Mouse (Mus musculus) ES-E14 (cell line): ENCODE measurements around the gene Gabbr2. TPM values are rescaled to one million over a fixed set of nuclear protein-coding genes. Genes with fewer than 3 reads are reported as not detected.

ENCODE experiments used
- DNase-seq: peaks from one replicate; pipeline ENCODE4 v3.0.0-alpha.2; 2013; ENCODE audit warnings: low read depth, low spot score
- H3K27ac ChIP-seq: 2 replicates; pipeline ENCODE4 v1.5.1; 2012; ENCODE audit warnings: low read depth, mild to moderate bottlenecking, low read length, moderate library complexity, mixed read lengths; ENCODE audit not compliant: poor library complexity, insufficient read depth, severe bottlenecking
- H3K36me3 ChIP-seq: 2 replicates; pipeline ENCODE4 v1.6.1; 2012; ENCODE audit warnings: mild to moderate bottlenecking, low read length, moderate library complexity, mixed read lengths; ENCODE audit not compliant: control insufficient read depth, poor library complexity, insufficient read depth, severe bottlenecking
- H3K4me1 ChIP-seq, 2 experiments: fragments of 150-350 bp in 1 of 2; sonication (generic) in 1 of 2; 2 replicates each; pipeline ENCODE4 v1.6.1; 2012; ENCODE audit warnings: low read length in 2 of 2, mild to moderate bottlenecking in 1 of 2, mixed read lengths in 1 of 2; ENCODE audit not compliant: control insufficient read depth in 2 of 2, insufficient read depth in 2 of 2, poor library complexity in 1 of 2
- H3K4me3 ChIP-seq, 2 experiments: fragments of 150-350 bp in 1 of 2; sonication (generic) in 1 of 2; 2 replicates each; pipeline ENCODE4 v1.5.1; 2012; ENCODE audit warnings: low read length in 2 of 2, low read depth in 1 of 2, mild to moderate bottlenecking in 1 of 2, mixed read lengths in 1 of 2; ENCODE audit not compliant: insufficient read depth in 1 of 2, poor library complexity in 1 of 2, severe bottlenecking in 1 of 2
- H3K9ac ChIP-seq: 2 replicates; pipeline ENCODE4 v1.6.1; 2012; ENCODE audit warnings: low read depth, mild to moderate bottlenecking, low read length, mixed read lengths; ENCODE audit not compliant: poor library complexity, insufficient read depth, severe bottlenecking
- H3K9me3 ChIP-seq: fragments of 150-350 bp; sonication (generic); 2 replicates; pipeline ENCODE4 v1.6.1; 2012; ENCODE audit warnings: low read depth, mild to moderate bottlenecking, low read length; ENCODE audit not compliant: control insufficient read depth, insufficient read depth
- CHD2 ChIP-seq: IDR thresholded peaks from 2 replicates; pipeline ENCODE4 v1.6.1; 2014; ENCODE audit warnings: mild to moderate bottlenecking, low read depth, low read length, inconsistent platforms
- HCFC1 ChIP-seq: IDR thresholded peaks from 2 replicates; pipeline ENCODE4 v1.6.1; 2012; ENCODE audit warnings: low read length, inconsistent platforms, borderline replicate concordance; ENCODE audit not compliant: insufficient read depth
- MAFK ChIP-seq: IDR thresholded peaks from 2 replicates; pipeline ENCODE4 v1.6.1; 2014; ENCODE audit warnings: mild to moderate bottlenecking, low read depth, low read length, inconsistent platforms; ENCODE audit not compliant: insufficient read depth
- ZC3H11A ChIP-seq: IDR thresholded peaks from 2 replicates; pipeline ENCODE4 v1.6.1; 2012; ENCODE audit warnings: low read depth, mild to moderate bottlenecking, inconsistent platforms, low read length, borderline replicate concordance
- ZNF384 ChIP-seq: IDR thresholded peaks from 2 replicates; pipeline ENCODE4 v1.6.1; 2012; ENCODE audit warnings: low read depth, low read length, inconsistent platforms
- in situ Hi-C, 2 experiments: fragments of 600-800 bp; cut with MboI; formaldehyde crosslinking; loops; one replicate each; pipeline ENCODE4 v1.15.1; 2025; ENCODE audit warnings: low sequenced_read_pairs in 2 of 2, inconsistent platforms in 1 of 2; ENCODE audit not compliant: unreplicated experiment in 2 of 2
- total RNA-seq: library from RNA; depleted of rRNA; stranded (reverse); fragments of 300-350 nt; gene quantifications from 2 replicates; pipeline ENCODE4 v1.2.3, GENCODE M21; 2012

Gene Gabbr2
- total RNA-seq, 1 experiment: 0.09 TPM

DNA sequence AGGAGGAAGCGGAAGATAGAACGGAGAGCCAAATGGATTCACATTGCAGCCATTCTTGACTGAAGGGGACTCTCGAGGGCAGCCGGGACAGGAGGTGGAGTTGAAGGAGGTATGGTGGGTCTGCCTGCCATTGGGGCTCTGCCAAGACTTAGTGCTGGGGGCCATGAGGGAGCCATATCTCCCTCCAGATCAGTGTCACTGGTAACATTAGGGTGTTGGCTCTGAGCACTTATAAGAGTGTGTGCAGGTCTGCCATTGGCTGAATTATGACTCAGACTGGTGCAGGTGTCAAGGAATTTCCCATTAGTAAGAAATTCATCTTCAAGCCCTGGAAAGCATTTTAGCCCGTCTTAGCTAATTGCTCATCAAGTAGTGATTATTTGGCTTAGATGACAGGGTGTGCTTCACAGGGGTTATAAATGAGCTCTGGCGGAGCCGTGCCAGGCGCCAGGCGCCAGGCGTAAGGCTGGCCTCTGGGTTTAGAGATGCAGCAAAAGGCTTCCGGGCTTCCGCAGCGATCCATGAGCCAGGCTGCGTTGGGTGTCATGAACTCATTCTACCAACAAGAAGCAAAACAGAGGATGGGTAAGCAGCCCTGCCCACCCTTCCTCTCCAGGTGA lies 207.1 kb downstream of the Gabbr2 start:
- no peaks in the 10 kb centered on the region for H3K4me1 ChIP-seq
- DNase-seq: no peak
- H3K27ac ChIP-seq: no peak overlapping the region; the same call in 1 of the 2 replicates
- TF ChIP-seq HCFC1: no peak
- no peak for TF ChIP-seq MAFK
- TF ChIP-seq ZC3H11A: no peak
- TF ChIP-seq CHD2: no peak
- TF ChIP-seq ZNF384: no peak
- no peaks in the 10 kb centered on the region for H3K36me3 ChIP-seq
- no peak overlapping the region for H3K9ac ChIP-seq
- no peak overlapping the region for H3K4me3 ChIP-seq
- in situ Hi-C loops: no loop called here
- H3K9me3 ChIP-seq: no peaks in the 10 kb centered on the region

GRCm38 (mm10) chr4:46781109-46781508 lies 210.6 kb downstream of the Gabbr2 start:
- Histone ChIP-seq H3K27ac (no peak overlapping the region), H3K9ac (no peak overlapping the region), H3K4me3 (no peak overlapping the region), H3K36me3 (no peaks in the 10 kb centered on the region), H3K4me1 (no peaks in the 10 kb centered on the region), H3K9me3 (no peaks in the 10 kb centered on the region)
- TF ChIP-seq ZC3H11A (0 out of 2 replicates have a peak, but pooled peaks have one; percentile 23), CHD2 (no peak)
- in situ Hi-C loops: no loop called here
- peak; percentile 46 for DNase-seq

- no peak overlapping the region for H3K9ac ChIP-seq
- H3K4me1 ChIP-seq: no peaks in the 10 kb centered on the region
- DNase-seq: no peak
- TF ChIP-seq ZC3H11A: no peak
- no peak for TF ChIP-seq HCFC1
- TF ChIP-seq CHD2: no peak
- TF ChIP-seq ZNF384: no peak
- TF ChIP-seq MAFK: no peak
- H3K4me3 ChIP-seq: no peak overlapping the region
- no peak overlapping the region for H3K27ac ChIP-seq
- in situ Hi-C loops: no loop called here
- H3K36me3 ChIP-seq: no peaks in the 10 kb centered on the region
- no peaks in the 10 kb centered on the region for H3K9me3 ChIP-seq
Measured at GRCm38 (mm10) chr4:46775959-46776358, 215.7 kb downstream of the Gabbr2 start.

DNA sequence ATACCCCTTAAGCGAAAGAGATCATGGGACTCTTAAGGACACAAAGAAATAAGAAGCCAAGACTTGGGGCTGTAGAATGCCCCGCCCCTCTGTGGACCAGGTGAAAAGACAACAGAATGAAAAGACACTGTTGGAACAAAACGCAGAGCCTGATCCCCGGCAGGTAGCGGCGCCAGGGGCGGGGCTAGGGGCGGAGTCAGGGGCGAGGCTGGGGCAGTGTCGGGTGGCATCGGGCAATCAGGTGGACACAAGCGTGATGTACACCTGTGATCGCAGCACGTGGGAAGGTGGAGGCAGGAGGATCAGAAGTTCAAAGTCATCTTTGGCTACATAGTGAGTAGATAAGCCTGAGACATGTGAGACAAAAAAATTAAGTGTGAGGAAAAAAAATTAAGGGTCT lies 217.0 kb downstream of the Gabbr2 start:
- no peaks in the 10 kb centered on the region for H3K4me1 ChIP-seq
- in situ Hi-C loops: no loop called here

DNA sequence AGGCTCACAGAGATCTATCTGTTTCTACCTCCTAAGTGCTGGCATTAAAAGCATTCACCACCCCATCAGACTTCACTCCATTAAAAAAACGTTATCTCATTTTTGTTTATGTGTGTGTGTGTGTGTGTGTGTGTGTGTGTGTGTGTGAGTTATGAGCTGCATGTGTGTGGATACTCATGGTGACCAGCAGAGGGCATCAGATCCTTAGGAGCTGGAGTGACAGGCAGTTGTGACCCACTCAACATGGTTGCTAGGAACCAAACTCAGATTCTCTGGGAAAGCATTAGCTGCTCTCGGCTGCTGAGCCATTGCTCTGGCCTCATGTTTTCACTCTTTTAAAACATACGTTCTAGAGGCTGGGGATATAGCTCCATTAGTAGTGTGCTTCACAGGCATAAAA lies 218.4 kb downstream of the Gabbr2 start:
- Histone ChIP-seq H3K36me3 (no peaks in the 10 kb centered on the region), H3K9ac (no peak overlapping the region), H3K9me3 (no peaks in the 10 kb centered on the region), H3K4me1 (no peaks in the 10 kb centered on the region), H3K27ac (no peak overlapping the region), H3K4me3 (no peak overlapping the region)
- in situ Hi-C loops: no loop called here
- peak; percentile 8 for DNase-seq
- TF ChIP-seq MAFK (no peak), HCFC1 (no peak), ZC3H11A (peak; percentile 60), ZNF384 (no peak)

More for the DNA sequence above, 217.0 kb downstream of the Gabbr2 start:
- Histone ChIP-seq H3K9me3 (no peaks in the 10 kb centered on the region), H3K27ac (no peak overlapping the region), H3K4me3 (no peak overlapping the region), H3K36me3 (no peaks in the 10 kb centered on the region), H3K9ac (no peak overlapping the region)
- no peak for TF ChIP-seq HCFC1
- TF ChIP-seq ZNF384: no peak
- no peak for TF ChIP-seq CHD2
- no peak for TF ChIP-seq ZC3H11A
- no peak for TF ChIP-seq MAFK
- no peak for DNase-seq
